Mouse (Mus musculus) gastrocnemius, postnatal 25 days (tissue): ENCODE results near the gene Rnf7. TPM values are rescaled to one million over a fixed set of nuclear protein-coding genes. Genes with fewer than 3 reads are reported as not detected.

Experiments used
- DNase-seq: peaks from one replicate; pipeline ENCODE4 v3.0.0; 2022
- total RNA-seq, 2 experiments: library from RNA; stranded (reverse); gene quantifications; 1 replicate in 1 of 2; 2 replicates in 1 of 2; pipeline ENCODE4 v1.2.3; 2021

Rnf7 gene
- total RNA-seq, 2 experiments from 2014 or later: 62.9 to 65.7 TPM

GRCm38 (mm10) chr9:96470266-96470974, 8.1 kb downstream of the Rnf7 start:
- DNase-seq: no peak

GRCm38 (mm10) chr9:96469556-96470265, 8.8 kb downstream of the Rnf7 start:
- DNase-seq: no peak

GRCm38 (mm10) chr9:96463708-96464107, 14.8 kb downstream of the Rnf7 start:
- no peak for DNase-seq

- DNase-seq: no peak
Measured at GRCm38 (mm10) chr9:96461607-96462006, 16.9 kb downstream of the Rnf7 start.

- DNase-seq: no peak
Measured at GRCm38 (mm10) chr9:96460117-96460865, 18.2 kb downstream of the Rnf7 start.

GRCm38 (mm10) chr9:96455618-96456017, 22.9 kb downstream of the Rnf7 start:
- DNase-seq: no peak

GRCm38 (mm10) chr9:96452956-96453355, 25.5 kb downstream of the Rnf7 start:
- no peak for DNase-seq

GRCm38 (mm10) chr9:96450900-96451720, 27.4 kb downstream of the Rnf7 start:
- no peak for DNase-seq

- DNase-seq: no peak
Measured at GRCm38 (mm10) chr9:96449514-96449913, 29.0 kb downstream of the Rnf7 start.

- DNase-seq: no peak
Measured at GRCm38 (mm10) chr9:96445351-96445750, 33.1 kb downstream of the Rnf7 start.

GRCm38 (mm10) chr9:96442081-96442480, 36.4 kb downstream of the Rnf7 start:
- no peak for DNase-seq

- no peak for DNase-seq
Measured at GRCm38 (mm10) chr9:96438334-96438871, 40.1 kb downstream of the Rnf7 start.

GRCm38 (mm10) chr9:96437805-96438333, 40.6 kb downstream of the Rnf7 start:
- peak; percentile 65 for DNase-seq

GRCm38 (mm10) chr9:96436901-96437804, 41.3 kb downstream of the Rnf7 start:
- DNase-seq: no peak

GRCm38 (mm10) chr9:96432575-96432974, 45.9 kb downstream of the Rnf7 start:
- DNase-seq: no peak

GRCm38 (mm10) chr9:96431081-96431480, 47.4 kb downstream of the Rnf7 start:
- no peak for DNase-seq

- DNase-seq: peak; percentile 12
Measured at GRCm38 (mm10) chr9:96428336-96429046, 50.0 kb downstream of the Rnf7 start.

- no peak for DNase-seq
Measured at GRCm38 (mm10) chr9:96424027-96424426, 54.4 kb downstream of the Rnf7 start.
